Mouse (Mus musculus): Measurements from ENCODE around the gene Slc9a3r1.

Slc9a3r1 gene

DNA sequence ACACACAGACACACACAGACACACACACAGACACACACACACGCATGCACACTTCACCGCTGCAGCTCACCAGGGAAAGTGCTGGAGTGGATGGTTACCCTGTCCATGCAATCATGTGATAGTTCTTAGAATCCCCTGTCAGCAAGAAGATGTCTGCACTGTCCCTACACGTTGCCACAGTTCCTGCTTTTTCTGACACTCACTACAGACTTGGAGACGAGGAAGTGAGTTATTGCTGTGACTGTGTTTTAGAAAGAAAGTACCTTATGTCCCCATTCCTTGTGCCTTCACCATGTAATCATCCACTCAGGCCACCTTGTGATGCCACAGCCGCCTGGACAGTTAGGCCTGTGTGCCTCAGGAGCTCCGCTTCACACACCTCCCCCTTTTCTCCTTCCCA, 26.2 kb downstream of the Slc9a3r1 start:
- WGBS: 87% methylated on average over 6 of the region's 6 CpGs

DNA sequence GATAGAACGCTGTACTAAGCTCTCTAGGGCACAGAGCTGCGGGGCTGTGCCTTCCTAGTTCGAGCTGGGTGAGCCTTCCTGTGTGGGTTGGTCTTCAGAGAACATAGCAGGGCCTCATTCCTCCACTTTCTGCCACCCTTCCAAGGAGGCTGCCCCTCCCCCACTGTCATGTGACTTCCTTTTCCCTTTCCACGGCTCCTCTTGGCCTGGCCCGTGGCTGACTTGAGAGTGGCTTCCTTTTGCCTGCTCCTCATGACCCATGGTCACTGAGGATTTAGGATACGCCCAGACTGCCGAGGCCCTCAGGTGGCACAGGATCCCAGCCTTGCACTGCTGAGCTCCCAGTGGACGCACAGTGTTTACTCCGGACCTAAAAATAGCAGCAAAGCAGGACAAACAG, 29.0 kb downstream of the Slc9a3r1 start:
- WGBS: 64% methylated on average over 9 of the region's 9 CpGs

DNA sequence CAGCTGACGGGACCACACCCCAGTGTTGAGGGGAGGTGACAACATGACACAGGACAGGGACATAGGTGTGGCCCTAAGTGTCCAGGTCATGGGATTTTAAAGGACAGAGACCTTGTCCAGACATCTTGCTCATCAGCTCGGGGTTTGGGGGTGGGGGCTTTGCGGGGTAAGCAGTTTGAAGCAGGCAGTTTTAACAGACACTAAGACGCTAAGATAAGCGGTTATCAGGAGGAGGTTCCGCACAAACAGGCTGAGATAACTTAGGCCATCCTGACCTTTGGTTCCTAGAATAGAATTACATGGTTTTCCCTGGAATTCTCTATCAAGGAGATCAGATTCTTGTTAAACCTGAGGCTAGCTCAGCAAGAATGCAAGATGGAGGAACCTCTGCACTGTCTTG, 31.6 kb downstream of the Slc9a3r1 start:
- 95% methylated on average over 6 of the region's 6 CpGs for WGBS

DNA sequence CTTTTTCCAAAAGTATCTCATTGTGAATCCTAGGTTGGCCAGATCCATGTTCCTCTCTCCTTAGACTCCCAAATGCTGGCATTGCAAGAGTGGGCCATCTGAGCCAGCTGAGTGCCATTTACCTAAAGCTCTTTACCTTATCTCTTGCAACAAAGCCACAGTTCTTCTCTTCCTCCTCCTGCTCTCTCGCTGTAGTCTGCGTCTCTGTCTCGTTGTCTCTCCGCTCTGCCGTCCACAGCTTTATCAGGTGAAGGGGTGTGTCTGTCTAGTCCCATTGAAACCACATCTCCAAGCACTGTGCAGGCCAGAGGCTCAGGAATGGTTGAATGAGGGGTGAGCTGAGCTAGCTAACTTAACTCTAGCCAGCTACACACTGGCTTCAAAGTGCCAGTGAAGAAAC, 32.8 kb downstream of the Slc9a3r1 start:
- 92% methylated on average over 5 of the region's 5 CpGs for WGBS

GRCm38 (mm10) chr11:115197558-115197957, 34.4 kb downstream of the Slc9a3r1 start:
- WGBS: 84% methylated on average over 8 of the region's 8 CpGs

GRCm38 (mm10) chr11:115198932-115199384, 35.8 kb downstream of the Slc9a3r1 start:
- WGBS: 69% methylated on average over 12 of the region's 12 CpGs

DNA sequence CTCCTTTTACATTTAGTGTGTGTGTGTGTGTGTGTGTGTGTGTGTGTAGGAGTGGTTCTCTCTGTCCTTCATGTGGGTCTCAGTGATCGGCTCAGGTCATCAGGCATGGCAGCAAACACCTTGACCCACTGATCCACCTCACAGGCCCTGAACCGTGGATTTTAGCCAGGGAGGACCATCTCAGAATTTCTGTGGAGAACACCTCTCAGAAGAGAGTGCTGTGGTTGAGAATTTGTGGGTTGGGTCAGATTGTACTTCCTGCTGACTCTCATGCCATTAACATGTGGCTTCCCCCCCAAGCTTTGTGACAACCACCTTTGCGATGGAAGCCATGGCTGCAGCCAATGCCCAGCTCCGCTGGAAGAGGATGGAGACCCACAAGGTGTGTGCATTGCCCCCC, 37.4 kb downstream of the Slc9a3r1 start:
- WGBS: 86% methylated on average over 4 of the region's 4 CpGs

GRCm38 (mm10) chr11:115202316-115202715, 39.2 kb downstream of the Slc9a3r1 start:
- WGBS: 17% methylated on average over 12 of the region's 12 CpGs

GRCm38 (mm10) chr11:115202756-115203155, 39.6 kb downstream of the Slc9a3r1 start:
- 95% methylated on average over 9 of the region's 9 CpGs for WGBS

DNA sequence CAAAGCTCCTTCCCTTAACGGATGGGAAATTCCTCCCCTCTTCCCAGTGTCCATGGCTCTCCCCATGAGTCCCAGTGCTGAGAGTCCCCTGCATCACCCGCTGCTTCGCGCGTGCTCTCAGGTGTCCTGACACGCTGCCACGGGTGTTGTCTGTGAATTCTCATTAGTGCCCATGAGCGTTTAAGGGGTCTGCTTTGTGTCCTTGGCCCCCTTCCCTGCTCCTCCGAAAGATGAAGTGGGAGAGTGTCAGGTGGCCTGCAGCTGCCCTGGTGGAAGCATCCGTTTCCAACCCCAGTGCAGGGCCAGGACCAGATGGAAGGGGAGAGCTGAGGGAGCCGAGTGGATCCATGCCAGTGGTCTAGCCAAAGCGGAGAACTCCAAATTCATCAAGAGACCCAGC, 45.0 kb downstream of the Slc9a3r1 start:
- 83% methylated on average over 12 of the region's 12 CpGs for WGBS

DNA sequence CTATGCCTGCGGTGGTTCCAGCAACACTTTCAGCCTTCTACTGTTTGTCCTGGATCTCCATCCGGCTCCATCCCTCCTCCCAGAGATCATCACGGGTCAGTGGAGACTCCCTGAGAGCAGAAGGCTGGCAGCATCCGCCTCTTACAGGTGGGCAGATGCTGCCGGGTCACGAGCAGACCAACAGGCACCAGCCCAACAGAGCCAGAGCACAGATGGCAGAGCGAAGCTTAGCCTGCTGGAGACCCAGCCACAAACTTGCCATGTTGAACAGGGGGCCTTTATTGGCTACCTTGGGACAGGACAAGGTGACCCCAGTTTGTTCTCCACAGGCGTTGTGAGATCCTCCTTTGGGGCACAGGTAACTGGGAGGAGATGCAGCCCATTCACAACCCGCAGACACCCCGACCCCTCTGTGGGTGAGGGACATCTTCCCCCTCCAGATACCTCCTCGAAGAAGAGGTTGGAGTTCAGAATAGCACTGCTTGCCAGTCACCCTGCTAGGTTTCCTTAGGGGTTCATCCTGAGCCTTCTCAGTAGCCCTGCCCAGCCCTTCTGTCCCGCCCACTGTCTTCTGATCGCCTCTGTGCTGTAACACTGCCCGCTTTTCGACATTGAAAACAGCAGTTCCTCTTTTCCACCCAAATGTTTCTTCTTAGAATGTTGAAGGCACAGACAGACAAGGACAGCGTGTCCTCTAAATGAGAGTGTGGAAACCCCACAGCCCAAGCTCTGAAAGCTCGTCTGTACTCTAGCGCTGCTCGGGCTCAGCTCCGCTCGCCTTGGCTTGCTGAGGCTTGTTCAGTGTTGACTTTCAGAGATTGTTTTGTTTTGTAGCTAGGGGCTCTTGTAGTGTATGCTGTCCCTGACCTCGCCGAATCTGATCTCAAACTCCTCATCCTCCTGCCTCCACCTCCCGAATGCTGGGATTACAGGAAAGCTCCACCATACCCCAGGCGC, 45.9 kb downstream of the Slc9a3r1 start:
- 74% methylated on average over 25 of the region's 25 CpGs for WGBS

- WGBS: 84% methylated on average over 7 of the region's 7 CpGs
Measured at GRCm38 (mm10) chr11:115209958-115210357, 46.8 kb downstream of the Slc9a3r1 start.

DNA sequence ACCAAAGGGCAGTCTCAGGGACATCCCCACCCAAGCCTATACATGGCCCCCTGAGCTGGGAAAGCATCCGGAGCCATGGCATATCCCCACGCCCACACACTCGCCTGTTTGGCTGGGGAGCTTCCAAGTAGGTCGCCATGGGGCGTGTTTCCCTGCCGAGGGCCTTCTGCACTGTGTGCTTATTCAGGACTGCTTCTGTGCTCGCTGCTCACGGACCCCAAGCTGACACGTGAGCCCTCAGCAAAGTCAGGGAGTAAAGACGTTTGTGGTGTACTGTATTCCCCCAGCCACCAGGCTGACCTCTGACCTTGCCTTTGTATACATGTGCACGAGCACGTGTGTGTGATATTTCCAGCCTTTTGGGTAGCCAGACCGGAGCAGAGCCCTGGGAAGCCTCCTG, 49.0 kb downstream of the Slc9a3r1 start:
- 37% methylated on average over 13 of the region's 13 CpGs for WGBS

- WGBS: 82% methylated on average over 5 of the region's 5 CpGs
Measured at GRCm38 (mm10) chr11:115215123-115215522, 52.0 kb downstream of the Slc9a3r1 start.

DNA sequence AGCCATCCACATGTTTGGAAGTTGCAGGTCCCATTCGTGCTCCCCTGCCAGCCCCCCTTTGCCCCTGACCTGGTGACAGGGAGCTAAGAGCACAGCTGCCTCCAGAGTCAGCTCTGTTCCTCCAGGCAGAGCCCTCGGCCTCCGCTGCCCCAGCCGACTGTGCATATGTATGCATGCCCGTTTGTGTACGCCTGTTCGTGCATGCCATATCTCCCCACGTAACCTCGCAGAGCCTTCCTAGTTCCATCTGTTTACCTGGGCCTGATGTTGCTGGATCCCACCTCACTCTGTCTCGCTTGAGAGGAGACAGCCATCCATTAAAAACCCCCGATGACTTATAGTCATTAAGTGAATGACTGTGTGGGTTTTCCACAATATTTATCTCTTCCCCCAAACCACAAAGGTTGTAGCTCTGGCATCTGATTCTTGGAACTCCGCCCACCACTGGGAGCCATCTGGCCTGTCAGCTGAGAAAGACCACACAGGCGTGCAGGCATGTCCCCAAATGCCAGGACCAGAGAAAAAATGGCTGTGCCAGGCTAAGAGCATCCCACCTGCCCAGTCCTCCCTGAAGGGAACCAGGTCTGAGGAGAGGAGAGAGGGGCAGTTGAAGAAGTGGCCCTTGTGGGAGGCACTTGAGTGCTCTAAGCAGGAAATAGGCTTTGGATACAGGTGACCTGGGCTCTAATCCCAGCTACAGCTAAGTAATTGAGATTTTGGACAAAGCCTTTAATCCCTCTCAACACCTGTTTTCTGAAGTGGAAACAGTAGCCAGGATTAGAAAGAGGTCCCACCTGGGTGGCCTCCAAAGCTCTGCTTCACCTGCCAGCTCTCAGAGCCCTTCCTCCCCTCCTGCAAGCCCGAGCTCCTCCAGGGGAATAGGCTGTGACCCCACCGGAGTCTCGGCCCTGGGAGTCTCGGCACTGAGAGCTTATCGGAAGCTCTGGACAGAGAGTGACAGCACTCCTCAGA, 54.6 kb downstream of the Slc9a3r1 start:
- 71% methylated on average over 18 of the region's 18 CpGs for WGBS

GRCm38 (mm10) chr11:115219263-115219662, 56.1 kb downstream of the Slc9a3r1 start:
- 67% methylated on average over 9 of the region's 9 CpGs for WGBS

GRCm38 (mm10) chr11:115219685-115220084, 56.5 kb downstream of the Slc9a3r1 start:
- 95% methylated on average over 10 of the region's 10 CpGs for WGBS

- WGBS: 56% methylated on average over 12 of the region's 12 CpGs
Measured at GRCm38 (mm10) chr11:115222077-115222476, 58.9 kb downstream of the Slc9a3r1 start.

GRCm38 (mm10) chr11:115222570-115222969, 59.4 kb downstream of the Slc9a3r1 start:
- WGBS: 64% methylated on average over 5 of the region's 5 CpGs

DNA sequence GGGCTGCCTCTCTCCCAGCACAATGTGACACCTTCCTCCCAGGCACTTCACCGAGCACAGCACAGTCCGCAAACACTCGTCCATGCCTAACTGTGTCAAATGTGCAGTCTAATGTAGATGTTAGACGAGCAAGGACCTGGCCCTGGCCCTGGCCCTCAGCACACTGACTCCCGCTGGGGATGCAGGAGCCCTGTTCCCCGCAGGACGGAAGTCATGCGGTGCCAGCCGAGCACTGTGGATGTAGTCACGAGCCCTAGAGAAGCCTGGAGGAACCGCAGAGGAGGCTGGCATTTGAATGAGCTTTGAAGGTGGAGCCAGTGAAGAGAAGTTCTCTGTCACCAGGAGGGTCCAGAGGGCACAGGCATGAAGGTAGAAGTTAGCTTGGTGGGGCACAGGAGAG, 60.3 kb downstream of the Slc9a3r1 start:
- WGBS: 69% methylated on average over 11 of the region's 11 CpGs

- 80% methylated on average over 6 of the region's 6 CpGs for WGBS
Measured at GRCm38 (mm10) chr11:115223877-115224276, 60.7 kb downstream of the Slc9a3r1 start.

- 47% methylated on average over 8 of the region's 8 CpGs for WGBS
Measured at GRCm38 (mm10) chr11:115224889-115225288, 61.7 kb downstream of the Slc9a3r1 start.
